Mouse (Mus musculus) olfactory bulb, adult 2 months (tissue): Measurements from ENCODE around the gene Wbp11.

Experiments
- CTCF ChIP-seq: fragments of 200-500 bp; IDR thresholded peaks from 2 replicates; pipeline ENCODE4 v1.5.1; 2012; ENCODE audit warnings: low read depth, mild to moderate bottlenecking, low read length, moderate library complexity; ENCODE audit not compliant: insufficient read depth
- POLR2A ChIP-seq: fragments of 200-500 bp; IDR thresholded peaks from 2 replicates; pipeline ENCODE4 v1.6.1; 2012; ENCODE audit warnings: mild to moderate bottlenecking, low read depth, low read length, moderate library complexity; ENCODE audit not compliant: insufficient read depth

- no peak for TF ChIP-seq CTCF
- no peak for TF ChIP-seq POLR2A
These were observed 535 bp downstream of the Wbp11 start, which contains the start of gene BC049715 for GRCm38 (mm10) chr6:136827516-136827880.
